Mouse (Mus musculus): ENCODE data around the gene Hoxb3. TPM values are rescaled to one million over a fixed set of nuclear protein-coding genes. Genes with fewer than 3 reads are reported as not detected.
A peak's percentile ranks its signal among the peaks of the same experiment; 100 is the strongest.

The Hoxb3 gene
- polyA plus RNA-seq, 1 experiment from 2014 or later, result 1.3 TPM

DNA sequence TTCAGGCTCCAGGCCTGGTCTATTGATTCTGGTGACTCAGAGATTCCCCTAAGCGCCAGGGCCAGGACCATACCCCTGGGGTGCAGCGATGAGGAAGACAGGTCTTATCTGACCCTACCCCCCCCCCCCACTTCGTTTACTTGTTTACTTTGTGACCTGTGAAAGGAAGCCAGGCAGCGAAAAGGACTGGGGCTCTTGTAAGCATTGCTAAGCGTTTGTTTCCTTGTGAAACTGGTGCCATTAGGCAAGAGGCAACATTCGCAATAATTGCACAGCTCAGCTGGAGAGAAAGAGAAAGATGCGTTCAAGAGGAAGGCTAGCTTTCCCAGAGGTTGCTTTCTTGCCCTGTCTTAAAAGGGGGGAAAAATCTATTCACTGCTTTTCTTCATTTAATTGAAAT lies 46.0 kb downstream of the Hoxb3 start:
- 37% methylated on average over 7 of the region's 7 CpGs for WGBS
- H3K4me1 ChIP-seq (replicated peaks; ENCODE audit: control insufficient read depth, insufficient read depth, low read length), result peaks cover 10% of the 10 kb centered on the region
- no peak for ATAC-seq (replicated peaks; ENCODE audit: low FRiP score)
- no peak overlapping the region for H3K27ac ChIP-seq (ENCODE audit: low read depth, low read length)
- no peak overlapping the region for H3K9ac ChIP-seq (ENCODE audit: low read depth, low read length)
- no peaks in the 10 kb centered on the region for H3K9me3 ChIP-seq (ENCODE audit: control insufficient read depth, low read length)
- H3K36me3 ChIP-seq (ENCODE audit: control insufficient read depth, insufficient read depth, low read length), result no peaks in the 10 kb centered on the region
- no peak overlapping the region for H3K4me3 ChIP-seq (ENCODE audit: low read depth, low read length)
- no peak for DNase-seq (ENCODE audit: low spot score)
- H3K27me3 ChIP-seq (replicated peaks; ENCODE audit: control insufficient read depth, insufficient read depth, low read length), result peaks cover 88% of the 10 kb centered on the region
- no peak overlapping the region for H3K4me2 ChIP-seq

DNA sequence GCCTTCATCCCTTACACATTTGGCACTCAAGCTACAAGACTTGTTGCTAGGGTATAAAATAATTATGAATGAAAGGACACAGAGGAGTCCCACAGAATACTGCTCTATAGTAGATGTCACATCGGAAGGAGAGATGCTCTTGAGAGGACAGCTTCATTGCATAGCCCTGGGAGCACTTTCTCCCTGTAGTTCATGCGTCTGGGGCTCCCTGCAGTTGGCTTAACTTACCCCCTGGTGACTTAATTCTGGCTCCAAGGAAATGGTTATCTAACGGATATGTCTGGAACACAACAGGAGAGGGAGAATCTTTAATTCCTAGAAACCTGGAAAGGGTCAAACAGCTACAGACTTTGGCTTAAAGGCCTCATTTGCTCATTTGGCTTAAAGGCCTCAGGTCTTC lies 48.6 kb downstream of the Hoxb3 start:
- H3K4me3 ChIP-seq (ENCODE audit: low read depth, low read length), result no peak overlapping the region
- no peak overlapping the region for H3K27ac ChIP-seq (ENCODE audit: low read depth, low read length)
- peaks cover 3% of the 10 kb centered on the region; the same call in 1 of the 2 replicates for H3K4me1 ChIP-seq (replicated peaks; ENCODE audit: control insufficient read depth, insufficient read depth, low read length)
- no peaks in the 10 kb centered on the region for H3K36me3 ChIP-seq (ENCODE audit: control insufficient read depth, insufficient read depth, low read length)
- ATAC-seq (replicated peaks; ENCODE audit: low FRiP score) (no peak), DNase-seq (ENCODE audit: low spot score) (no peak)
- no peak overlapping the region for H3K4me2 ChIP-seq
- peaks cover 87% of the 10 kb centered on the region for H3K27me3 ChIP-seq (replicated peaks; ENCODE audit: control insufficient read depth, insufficient read depth, low read length)
- WGBS, result 44% methylated on average over 3 of the region's 3 CpGs
- H3K9ac ChIP-seq (ENCODE audit: low read depth, low read length), result no peak overlapping the region
- H3K9me3 ChIP-seq (ENCODE audit: control insufficient read depth, low read length), result no peaks in the 10 kb centered on the region

DNA sequence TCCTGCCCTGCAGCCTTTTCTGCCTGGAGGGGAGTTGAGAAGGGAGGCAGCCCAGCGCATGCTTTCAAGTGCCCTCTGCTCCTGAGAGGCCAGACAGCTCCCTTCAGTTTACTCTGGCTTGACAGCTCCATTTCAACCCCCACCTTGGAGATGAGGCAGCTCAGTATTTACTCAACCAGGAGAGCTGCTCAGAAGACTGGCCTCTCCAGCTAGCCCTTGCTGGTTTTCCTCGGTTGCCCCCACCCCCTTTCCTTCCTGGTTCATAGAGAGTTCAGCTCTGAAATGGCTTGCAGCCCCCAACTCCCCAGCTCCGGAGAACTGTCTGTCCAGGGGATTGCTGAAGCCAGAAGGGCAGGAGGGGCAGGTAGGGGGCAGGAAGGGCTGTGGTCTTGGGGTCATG lies 49.4 kb downstream of the Hoxb3 start:
- ATAC-seq (replicated peaks; ENCODE audit: low FRiP score) (no peak), DNase-seq (ENCODE audit: low spot score) (no peak)
- no peak overlapping the region for H3K4me3 ChIP-seq (ENCODE audit: low read depth, low read length)
- H3K4me1 ChIP-seq (replicated peaks; ENCODE audit: control insufficient read depth, insufficient read depth, low read length), result peaks cover 3% of the 10 kb centered on the region; the same call in 1 of the 2 replicates
- no peak overlapping the region; the same call in 1 of the 2 replicates for H3K27ac ChIP-seq (ENCODE audit: low read depth, low read length)
- WGBS, result 8% methylated on average over 3 of the region's 3 CpGs
- peaks cover 83% of the 10 kb centered on the region for H3K27me3 ChIP-seq (replicated peaks; ENCODE audit: control insufficient read depth, insufficient read depth, low read length)
- H3K36me3 ChIP-seq (ENCODE audit: control insufficient read depth, insufficient read depth, low read length), result no peaks in the 10 kb centered on the region
- H3K4me2 ChIP-seq, result peak overlapping the region; percentile 17; the same call in 1 of the 2 replicates
- no peak overlapping the region for H3K9ac ChIP-seq (ENCODE audit: low read depth, low read length)
- no peaks in the 10 kb centered on the region for H3K9me3 ChIP-seq (ENCODE audit: control insufficient read depth, low read length)

DNA sequence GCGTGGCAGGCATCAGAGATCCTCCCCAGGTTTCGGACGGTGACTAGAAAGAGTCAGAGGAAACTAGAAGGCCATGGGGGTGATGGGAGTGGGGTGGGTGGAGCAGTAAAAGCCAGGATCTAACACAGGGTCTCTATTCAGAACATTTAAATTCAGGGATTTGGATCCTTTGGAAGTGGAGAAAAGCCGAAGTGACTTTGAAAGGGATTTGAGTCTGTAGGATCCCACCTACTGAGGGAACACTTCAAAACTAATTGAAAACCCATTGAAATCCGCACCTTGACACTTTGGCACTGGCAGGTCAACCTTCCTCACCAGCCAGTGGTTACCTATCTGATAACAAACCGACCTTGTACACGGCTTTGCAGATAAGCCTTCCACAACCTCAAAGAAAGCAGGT lies 51.7 kb downstream of the Hoxb3 start:
- 37% methylated on average over 7 of the region's 7 CpGs for WGBS
- no peaks in the 10 kb centered on the region for H3K36me3 ChIP-seq (ENCODE audit: control insufficient read depth, insufficient read depth, low read length)
- no peak overlapping the region for H3K4me2 ChIP-seq
- H3K27ac ChIP-seq (ENCODE audit: low read depth, low read length), result no peak overlapping the region
- H3K4me1 ChIP-seq (replicated peaks; ENCODE audit: control insufficient read depth, insufficient read depth, low read length), result peaks cover 3% of the 10 kb centered on the region; the same call in 1 of the 2 replicates
- no peak overlapping the region for H3K4me3 ChIP-seq (ENCODE audit: low read depth, low read length)
- DNase-seq (ENCODE audit: low spot score) (no peak), ATAC-seq (replicated peaks; ENCODE audit: low FRiP score) (no peak)
- no peak overlapping the region for H3K9ac ChIP-seq (ENCODE audit: low read depth, low read length)
- H3K27me3 ChIP-seq (replicated peaks; ENCODE audit: control insufficient read depth, insufficient read depth, low read length), result peaks cover 65% of the 10 kb centered on the region
- H3K9me3 ChIP-seq (ENCODE audit: control insufficient read depth, low read length), result no peaks in the 10 kb centered on the region

GRCm38 (mm10) chr11:96383381-96383780 lies 60.3 kb downstream of the Hoxb3 start:
- Histone ChIP-seq H3K36me3 (ENCODE audit: control insufficient read depth, insufficient read depth, low read length) (no peaks in the 10 kb centered on the region), H3K27me3 (replicated peaks; ENCODE audit: control insufficient read depth, insufficient read depth, low read length) (peaks cover 14% of the 10 kb centered on the region), H3K27ac (ENCODE audit: low read depth, low read length) (no peak overlapping the region), H3K4me3 (ENCODE audit: low read depth, low read length) (no peak overlapping the region), H3K4me1 (replicated peaks; ENCODE audit: control insufficient read depth, insufficient read depth, low read length) (no peaks in the 10 kb centered on the region), H3K9ac (ENCODE audit: low read depth, low read length) (no peak overlapping the region), H3K4me2 (no peak overlapping the region), H3K9me3 (ENCODE audit: control insufficient read depth, low read length) (no peaks in the 10 kb centered on the region)
- no peak for DNase-seq (ENCODE audit: low spot score)
- WGBS, result 63% methylated on average over 5 of the region's 5 CpGs
- no peak for ATAC-seq (replicated peaks; ENCODE audit: low FRiP score)

- no peak for DNase-seq (ENCODE audit: low spot score)
- peaks cover 2% of the 10 kb centered on the region; the same call in 1 of the 2 replicates for H3K27me3 ChIP-seq (replicated peaks; ENCODE audit: control insufficient read depth, insufficient read depth, low read length)
- 88% methylated on average over 2 of the region's 2 CpGs for WGBS
These were observed 64.5 kb downstream of the Hoxb3 start for GRCm38 (mm10) chr11:96387635-96388034.

DNA sequence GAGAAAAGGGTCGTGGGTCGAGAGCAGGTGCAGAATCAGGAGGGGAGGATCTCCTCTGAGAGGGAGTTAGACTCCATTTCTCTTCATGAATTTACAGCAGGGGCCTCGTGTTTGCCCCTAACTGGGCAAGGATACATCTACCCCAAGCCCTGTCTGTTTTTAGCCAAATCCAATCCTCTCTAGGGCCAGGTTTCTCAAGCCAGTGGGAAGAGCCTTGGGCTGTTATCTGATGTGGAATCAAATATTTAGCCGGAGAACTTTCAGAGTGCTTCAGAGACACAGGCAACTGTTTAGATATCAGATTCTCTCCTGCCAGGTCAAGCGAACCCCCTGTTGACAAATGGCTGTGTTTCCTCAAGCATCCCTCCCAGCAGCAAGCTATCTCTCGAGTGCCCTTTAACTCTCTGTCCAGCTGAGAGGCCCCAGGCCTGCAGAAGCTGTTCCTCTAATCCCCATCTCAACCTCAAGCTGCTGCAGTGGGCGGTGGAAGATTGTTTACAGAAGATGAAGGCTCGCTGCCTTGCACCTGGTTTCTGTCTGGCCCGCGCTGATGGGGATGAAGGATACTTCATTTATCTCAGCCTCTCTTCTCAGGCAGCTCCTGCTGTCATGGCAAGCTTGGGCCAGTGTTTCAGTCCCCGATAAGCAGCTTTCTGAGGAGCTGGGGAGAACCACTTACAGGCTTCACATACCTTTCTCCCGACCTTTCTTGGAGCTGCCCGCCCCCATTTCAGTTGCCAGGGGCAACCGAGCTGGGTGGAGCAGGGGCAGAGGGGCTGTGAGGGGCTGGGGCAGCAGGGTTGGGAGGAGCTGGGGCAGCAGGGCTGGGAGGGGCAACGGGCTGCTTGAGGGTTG lies 73.9 kb downstream of the Hoxb3 start:
- peak; percentile 51 for DNase-seq (ENCODE audit: low spot score)
- Histone ChIP-seq H3K4me2 (no peak overlapping the region), H3K9ac (ENCODE audit: low read depth, low read length) (no peak overlapping the region), H3K27me3 (replicated peaks; ENCODE audit: control insufficient read depth, insufficient read depth, low read length) (peaks cover 12% of the 10 kb centered on the region), H3K4me3 (ENCODE audit: low read depth, low read length) (no peak overlapping the region), H3K36me3 (ENCODE audit: control insufficient read depth, insufficient read depth, low read length) (no peaks in the 10 kb centered on the region), H3K27ac (ENCODE audit: low read depth, low read length) (peak overlapping the region; percentile 25; the same call in 1 of the 2 replicates), H3K4me1 (replicated peaks; ENCODE audit: control insufficient read depth, insufficient read depth, low read length) (peaks cover 12% of the 10 kb centered on the region; the same call in 1 of the 2 replicates), H3K9me3 (ENCODE audit: control insufficient read depth, low read length) (no peaks in the 10 kb centered on the region)
- ATAC-seq (replicated peaks; ENCODE audit: low FRiP score), result no peak
- 25% methylated on average over 15 of the region's 15 CpGs for WGBS

More at GRCm38 (mm10) chr11:96387635-96388034, 64.5 kb downstream of the Hoxb3 start:
- H3K4me2 ChIP-seq, result no peak overlapping the region
- no peak overlapping the region for H3K27ac ChIP-seq (ENCODE audit: low read depth, low read length)
- no peaks in the 10 kb centered on the region for H3K4me1 ChIP-seq (replicated peaks; ENCODE audit: control insufficient read depth, insufficient read depth, low read length)
- no peak for ATAC-seq (replicated peaks; ENCODE audit: low FRiP score)
- H3K9me3 ChIP-seq (ENCODE audit: control insufficient read depth, low read length), result no peaks in the 10 kb centered on the region
- H3K36me3 ChIP-seq (ENCODE audit: control insufficient read depth, insufficient read depth, low read length), result no peaks in the 10 kb centered on the region
- no peak overlapping the region for H3K4me3 ChIP-seq (ENCODE audit: low read depth, low read length)
- H3K9ac ChIP-seq (ENCODE audit: low read depth, low read length), result no peak overlapping the region
